Mouse (Mus musculus) midbrain, embryonic 16.5 days (tissue): ENCODE measurements around the gene Nol12. TPM values are rescaled to one million over a fixed set of nuclear protein-coding genes. Genes with fewer than 3 reads are reported as not detected.

Experiments
- ATAC-seq: fragments of 200-750 bp; cut with Nextera tagmentation; 2 replicates; pipeline ENCODE4 v1.8.0; 2017; ENCODE audit warnings: moderate TSS enrichment
- H3K27ac ChIP-seq: fragments of 300-500 bp; sonication (generic); 2 replicates; pipeline ENCODE4 v1.5.1; 2014; ENCODE audit warnings: mild to moderate bottlenecking, low read length, mixed read lengths
- H3K27me3 ChIP-seq: fragments of 300-500 bp; sonication (generic); 2 replicates; pipeline ENCODE4 v1.6.1; 2014; ENCODE audit warnings: low read depth, low read length, mixed read lengths; ENCODE audit not compliant: control insufficient read depth, insufficient read depth
- H3K36me3 ChIP-seq: fragments of 300-500 bp; sonication (generic); 2 replicates; pipeline ENCODE4 v1.6.1; 2014; ENCODE audit warnings: mild to moderate bottlenecking, low read length, moderate library complexity, mixed read lengths; ENCODE audit not compliant: control insufficient read depth, insufficient read depth
- H3K4me1 ChIP-seq: fragments of 300-500 bp; sonication (generic); 2 replicates; pipeline ENCODE4 v1.6.1; 2014; ENCODE audit warnings: mild to moderate bottlenecking, low read length, mixed read lengths; ENCODE audit not compliant: control insufficient read depth, insufficient read depth
- H3K4me2 ChIP-seq: fragments of 300-500 bp; sonication (generic); 2 replicates; pipeline ENCODE4 v1.6.1; 2014; ENCODE audit warnings: mild to moderate bottlenecking, low read length, mixed read lengths
- H3K4me3 ChIP-seq: fragments of 300-500 bp; sonication (generic); 2 replicates; pipeline ENCODE4 v1.5.1; 2014; ENCODE audit warnings: low read depth, mild to moderate bottlenecking, low read length, moderate library complexity, mixed read lengths
- H3K9ac ChIP-seq: fragments of 300-500 bp; sonication (generic); 2 replicates; pipeline ENCODE4 v1.6.1; 2014; ENCODE audit warnings: low read depth, low read length, mixed read lengths
- H3K9me3 ChIP-seq: fragments of 300-500 bp; sonication (generic); replicated peaks from 2 replicates; pipeline ENCODE4 v1.6.1; 2014; ENCODE audit warnings: mild to moderate bottlenecking, low read length, mixed read lengths; ENCODE audit not compliant: control insufficient read depth, poor library complexity, severe bottlenecking
- WGBS: fragments of 180-500 bp; shearing (Covaris S2); extraction: QIAGEN DNeasy Blood & Tissue Kit; methylation state at CpG from one replicate; pipeline ENCODE4 v1.1.7; 2014; 5-methylcytosine and 5-hydroxymethylcytosine counted together
- microRNA-seq: library from miRNA; unstranded; fragments of <30 nt; microRNA quantifications from one replicate; pipeline ENCODE4, GENCODE M21; 2017
- polyA plus RNA-seq: library from polyadenylated mRNA; unstranded; fragments of >200 nt; fragmentation: Nextera tagmentation; extraction: Ambion mirVana; gene quantifications from 2 replicates; pipeline ENCODE4 v1.2.1, GENCODE M21; 2015

Nol12 gene
- polyA plus RNA-seq, 1 experiment from 2014 or later: 67.6 TPM

- no peak for ATAC-seq
- no peak overlapping the region for H3K27ac ChIP-seq
- H3K9ac ChIP-seq: no peak overlapping the region
- H3K36me3 ChIP-seq: peaks cover 34% of the 10 kb centered on the region
- WGBS: 97% methylated on average over 9 of the region's 9 CpGs
- no peaks in the 10 kb centered on the region for H3K4me1 ChIP-seq
- H3K4me2 ChIP-seq: no peak overlapping the region
- no peak overlapping the region for H3K4me3 ChIP-seq
- no peaks in the 10 kb centered on the region for H3K9me3 ChIP-seq
- H3K27me3 ChIP-seq: no peaks in the 10 kb centered on the region
Observed at GRCm38 (mm10) chr15:78990093-78990463, 55.3 kb downstream of the Nol12 start.

GRCm38 (mm10) chr15:78990970-78991525 is 56.3 kb downstream of the Nol12 start:
- Histone ChIP-seq H3K9ac (no peak overlapping the region), H3K4me1 (no peaks in the 10 kb centered on the region), H3K4me2 (no peak overlapping the region), H3K27me3 (no peaks in the 10 kb centered on the region), H3K27ac (no peak overlapping the region), H3K9me3 (no peaks in the 10 kb centered on the region), H3K4me3 (no peak overlapping the region), H3K36me3 (peaks cover 37% of the 10 kb centered on the region)
- WGBS: 94% methylated on average over 25 of the region's 25 CpGs
- ATAC-seq: no peak

- H3K27ac ChIP-seq: no peak overlapping the region
- H3K9ac ChIP-seq: no peak overlapping the region
- H3K9me3 ChIP-seq: no peaks in the 10 kb centered on the region
- no peaks in the 10 kb centered on the region for H3K4me1 ChIP-seq
- no peak for ATAC-seq
- no peak overlapping the region for H3K4me3 ChIP-seq
- no peaks in the 10 kb centered on the region for H3K27me3 ChIP-seq
- 94% methylated on average over 7 of the region's 7 CpGs for WGBS
- H3K4me2 ChIP-seq: no peak overlapping the region
- peaks cover 40% of the 10 kb centered on the region for H3K36me3 ChIP-seq
Observed at GRCm38 (mm10) chr15:78992235-78992634, 57.5 kb downstream of the Nol12 start.

DNA sequence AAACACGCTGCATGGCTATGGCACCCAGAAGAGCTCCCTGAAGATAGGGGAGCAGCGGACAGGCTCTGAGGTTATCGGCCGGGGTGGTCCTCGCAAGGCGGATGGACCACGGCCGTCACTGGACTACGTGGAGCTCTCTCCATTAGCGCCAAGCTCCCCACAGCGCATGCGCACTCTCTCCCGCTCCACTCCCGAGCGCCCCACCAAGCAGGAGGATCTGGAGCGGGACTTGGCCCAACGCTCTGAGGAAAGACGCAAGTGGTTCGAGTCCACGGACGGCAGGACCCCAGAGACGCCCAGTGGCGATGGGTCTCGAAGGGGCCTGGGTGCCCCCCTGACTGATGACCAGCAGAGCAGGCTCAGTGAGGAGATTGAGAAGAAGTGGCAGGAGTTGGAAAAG is 58.2 kb downstream of the Nol12 start:
- ATAC-seq: no peak
- no peak overlapping the region for H3K9ac ChIP-seq
- H3K4me2 ChIP-seq: no peak overlapping the region
- peaks cover 40% of the 10 kb centered on the region for H3K36me3 ChIP-seq
- H3K27me3 ChIP-seq: no peaks in the 10 kb centered on the region
- H3K4me3 ChIP-seq: no peak overlapping the region
- 96% methylated on average over 24 of the region's 24 CpGs for WGBS
- H3K27ac ChIP-seq: no peak overlapping the region
- no peaks in the 10 kb centered on the region for H3K9me3 ChIP-seq
- no peaks in the 10 kb centered on the region for H3K4me1 ChIP-seq

Small RNAs within 50 kb of the gene (microRNA-seq; reads per million reads assigned to microRNA genes)
- 0.52 reads per million for gene Mir6955

Other genes with a start within 250 kb of the Nol12 start
- 9.6 and 12.6 TPM in 2 replicates for gene Elfn2, start 216.2 kb upstream of the Nol12 start, polyA plus RNA-seq
- 13.5 and 19.7 TPM in 2 replicates for gene Mfng, start 161.5 kb upstream of the Nol12 start, polyA plus RNA-seq
- gene Card10, start 131.9 kb upstream of the Nol12 start, polyA plus RNA-seq: 1.8 and 2.2 TPM in 2 replicates
- gene Cdc42ep1, start 92.3 kb upstream of the Nol12 start, polyA plus RNA-seq: 11.4 and 13.6 TPM in 2 replicates
- not detected in 2 replicates for gene Lgals2, start 79.4 kb upstream of the Nol12 start, polyA plus RNA-seq
- gene Gga1, start 57.7 kb upstream of the Nol12 start, polyA plus RNA-seq: 46.0 and 46.5 TPM in 2 replicates
- gene Gm49510, start 35.3 kb upstream of the Nol12 start, polyA plus RNA-seq: not detected in 2 replicates
- 2.2 and 2.7 TPM in 2 replicates for gene Sh3bp1, start 35.2 kb upstream of the Nol12 start, polyA plus RNA-seq
- 107 and 126 TPM in 2 replicates for gene Pdxp, start 21.0 kb upstream of the Nol12 start, polyA plus RNA-seq
- gene Lgals1, start 8.2 kb upstream of the Nol12 start, polyA plus RNA-seq: 51.7 and 53.2 TPM in 2 replicates
- 40.9 and 48.8 TPM in 2 replicates for gene Triobp, start 12.8 kb downstream of the Nol12 start, polyA plus RNA-seq
- 167 and 180 TPM in 2 replicates for gene H1f0, start 93.5 kb downstream of the Nol12 start, polyA plus RNA-seq
- gene Galr3, start 107.0 kb downstream of the Nol12 start, polyA plus RNA-seq: not detected in 2 replicates
- gene Ankrd54, start 128.0 kb downstream of the Nol12 start, polyA plus RNA-seq: 54.4 and 57.8 TPM in 2 replicates
- 165 TPM in 2 replicates for gene Eif3l, start 140.2 kb downstream of the Nol12 start, polyA plus RNA-seq
- gene Micall1, start 174.0 kb downstream of the Nol12 start, polyA plus RNA-seq: 12.0 and 12.7 TPM in 2 replicates
- 266 and 286 TPM in 2 replicates for gene Polr2f, start 206.1 kb downstream of the Nol12 start, polyA plus RNA-seq
- gene 1700088E04Rik, start 206.3 kb downstream of the Nol12 start, polyA plus RNA-seq: 18.8 and 19.1 TPM in 2 replicates
- gene Sox10, start 230.3 kb downstream of the Nol12 start, polyA plus RNA-seq: 3.0 and 3.8 TPM in 2 replicates